In genomic region chr13:37329747-37330146, GRCm38 (mm10) we compare ENCODE assay signal across 23 mouse cellular contexts. TPM values are rescaled to one million over a fixed set of nuclear protein-coding genes. Genes with fewer than 3 reads are reported as not detected.
"Had no signal": no experiment of that assay in that cellular context is flagged by ENCODE, and none has a peak within 500 bp of the region (broad histone marks: within the 10 kb centered on the region; RNA-seq: fewer than 3 reads in every experiment).

No protein-coding gene starts in this region.

- H3K4me3 ChIP-seq: layer of hippocampus, adult 2 months; limb, embryonic 12.5 days; limb, embryonic 15.5 days; midbrain, embryonic 12.5 days; myocyte; neural tube, embryonic 13.5 days had no signal

- H3K36me3 ChIP-seq: limb, embryonic 12.5 days; limb, embryonic 15.5 days; midbrain, embryonic 12.5 days; neural tube, embryonic 13.5 days had no signal

- ATAC-seq: intestine, postnatal 0 days; liver, postnatal 0 days; midbrain, embryonic 16.5 days had no signal

- H3K27ac ChIP-seq: kidney, postnatal 0 days; layer of hippocampus, adult 2 months; limb, embryonic 12.5 days; limb, embryonic 15.5 days; liver, embryonic 14.5 days; macrophage; midbrain, embryonic 12.5 days; neural tube, embryonic 13.5 days; stomach, postnatal 0 days had no signal

- H3K4me1 ChIP-seq: limb, embryonic 12.5 days; limb, embryonic 15.5 days; midbrain, embryonic 12.5 days; neural tube, embryonic 13.5 days had no signal

- H3K9me3 ChIP-seq: limb, embryonic 12.5 days; limb, embryonic 15.5 days; midbrain, embryonic 12.5 days; neural tube, embryonic 13.5 days had no signal

- DNase-seq: kidney, adult 2 months; kidney, postnatal 25 days; liver, postnatal 0 days; lung, postnatal 10 days; right cerebral cortex, adult 18-20 months; right cerebral cortex, postnatal 14 days; right cerebral cortex, postnatal 4 days; thymus, adult 2 months; thymus, postnatal 14 days; thymus, postnatal 4 days had no signal

- H3K27me3 ChIP-seq: limb, embryonic 12.5 days; limb, embryonic 15.5 days; midbrain, embryonic 12.5 days; neural tube, embryonic 13.5 days had no signal

- H3K9ac ChIP-seq: limb, embryonic 12.5 days; limb, embryonic 15.5 days; liver, embryonic 14.5 days; liver, postnatal 0 days; midbrain, embryonic 12.5 days; neural tube, embryonic 13.5 days had no signal

- H3K4me2 ChIP-seq: limb, embryonic 12.5 days; limb, embryonic 15.5 days; liver, embryonic 11.5 days; midbrain, embryonic 12.5 days; neural tube, embryonic 13.5 days had no signal

RNA-seq across cellular contexts. Expression of gene Ly86, which starts 15.3 kb away (rescaled TPM):
- polyA plus RNA-seq: myocyte had no signal
